Mouse (Mus musculus): ENCODE results near the gene Pfkfb3.

DNA sequence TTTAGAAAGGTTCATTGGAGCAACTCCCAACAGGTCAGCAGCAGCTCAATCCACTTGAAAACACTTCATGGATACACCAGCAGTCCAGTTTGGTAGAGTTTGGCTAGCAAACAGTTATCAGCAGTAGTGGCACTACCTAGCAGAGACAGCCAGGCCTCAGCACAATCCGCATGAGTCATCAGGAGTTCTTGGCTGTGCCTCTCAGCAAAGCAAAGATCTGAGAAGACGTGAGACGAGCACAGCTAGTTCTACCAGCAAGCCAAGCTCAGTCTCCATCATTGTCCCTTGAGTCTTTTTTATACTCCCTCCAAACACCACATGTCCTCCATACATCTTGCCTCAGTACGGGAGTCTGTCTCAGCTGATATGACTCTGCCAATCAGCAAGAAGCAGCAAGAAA lies 25.5 kb upstream of the Pfkfb3 start:
- no peak for TF ChIP-seq CTCF (IDR thresholded peaks at IDR 0.05; ENCODE audit: borderline replicate concordance, extremely low read depth, insufficient read depth, insufficient read length)
- no peak for TF ChIP-seq POLR2A (IDR thresholded peaks at IDR 0.05; ENCODE audit: borderline replicate concordance, extremely low read depth, insufficient read depth, insufficient read length, poor library complexity, severe bottlenecking)

All from brain, embryonic 14.5 days (tissue).